Mouse (Mus musculus): ENCODE data around the gene Setd3. TPM values are rescaled to one million over a fixed set of nuclear protein-coding genes. Genes with fewer than 3 reads are reported as not detected.

Setd3 gene
- polyA plus RNA-seq, 1 experiment, result 16.3 TPM

DNA sequence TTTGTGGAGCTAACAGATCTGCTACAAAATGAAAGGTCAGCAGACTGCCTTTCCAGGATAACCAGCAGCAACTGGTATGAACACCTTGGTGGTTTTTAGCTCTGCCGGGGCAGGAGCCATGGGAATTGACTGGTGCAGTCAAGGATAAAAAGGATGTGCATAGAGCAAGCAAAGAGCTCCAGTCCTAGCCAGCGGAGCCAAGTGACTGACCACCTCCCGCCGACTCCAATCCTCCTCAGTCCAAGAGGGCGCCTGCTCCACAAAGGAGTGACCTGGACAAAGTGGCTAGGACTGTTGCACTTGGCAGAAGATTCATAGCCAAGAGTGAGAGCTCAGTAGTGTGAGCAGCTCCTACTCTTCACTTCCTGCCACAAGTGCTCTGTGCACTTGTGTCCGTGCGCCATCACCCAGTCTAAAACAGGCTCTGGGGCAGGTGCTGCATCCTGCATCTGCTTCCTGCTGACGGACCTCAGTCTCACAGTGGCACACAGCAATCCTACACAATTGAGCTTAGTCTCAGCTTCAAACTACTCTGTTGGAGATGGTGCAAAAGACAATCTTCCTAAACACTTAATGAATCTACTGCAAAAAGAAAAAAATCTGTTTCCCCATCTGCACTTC is 46.6 kb downstream of the Setd3 start:
- TF ChIP-seq GATA1 (IDR thresholded peaks at IDR 0.05; ENCODE audit: low read length), result no peak

DNA sequence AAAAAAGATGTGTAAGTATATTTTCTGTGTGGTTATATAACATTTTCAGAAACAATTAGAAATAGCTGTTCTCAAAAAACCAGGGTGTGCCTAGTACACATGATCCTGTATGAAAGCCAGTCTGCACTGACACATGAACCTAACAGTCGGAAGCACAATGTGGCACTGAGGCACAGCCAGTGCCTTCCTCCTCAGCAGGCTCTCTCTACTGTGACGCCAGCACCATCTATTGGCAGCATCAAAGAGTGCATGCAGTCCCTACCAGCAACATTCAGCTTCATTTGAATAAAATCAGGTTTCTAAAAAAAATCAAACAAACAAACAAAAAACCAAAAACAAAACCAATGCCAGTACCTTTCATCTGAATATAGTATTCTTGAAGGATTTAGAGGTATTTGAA is 57.8 kb downstream of the Setd3 start:
- TF ChIP-seq GATA1 (IDR thresholded peaks at IDR 0.05; ENCODE audit: low read length), result no peak

DNA sequence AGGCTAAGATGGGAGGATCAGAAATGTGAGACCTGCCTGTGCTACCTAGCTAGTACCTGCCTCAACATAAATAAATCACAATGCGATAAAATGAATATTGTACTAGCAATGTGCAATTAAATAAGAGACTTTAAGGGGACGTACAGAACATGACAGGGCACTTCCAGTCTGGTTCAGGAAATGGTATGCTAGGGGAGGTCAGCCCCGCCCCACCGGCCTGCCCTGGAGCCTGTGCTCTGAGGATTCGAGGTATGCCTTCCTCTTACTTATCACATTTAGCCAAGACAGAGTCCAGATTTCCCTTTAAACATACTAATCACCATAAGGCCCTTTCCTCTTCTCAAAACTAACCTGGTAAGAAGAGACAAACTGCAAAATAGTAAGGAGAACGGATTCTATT is 58.7 kb downstream of the Setd3 start:
- no peak for TF ChIP-seq GATA1 (IDR thresholded peaks at IDR 0.05; ENCODE audit: low read length)

DNA sequence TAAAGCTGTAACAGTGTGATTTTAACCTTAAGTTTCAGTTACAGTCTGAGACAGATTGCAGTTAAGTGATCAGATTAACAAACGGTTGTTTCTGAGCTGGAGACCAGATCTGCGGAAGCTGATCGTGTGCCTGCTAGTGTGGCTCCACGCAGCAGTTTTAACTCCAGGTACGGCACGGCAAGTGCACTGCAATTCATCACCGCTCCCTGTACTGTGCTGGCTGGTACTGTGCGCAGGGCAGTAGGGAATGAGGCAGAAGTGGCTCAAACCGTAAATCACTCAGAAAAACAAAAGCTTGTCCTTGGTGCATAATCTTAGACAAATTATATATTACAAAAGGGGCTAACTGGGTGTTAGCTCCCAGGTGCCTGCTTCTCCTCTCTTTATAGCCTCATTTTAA is 59.2 kb downstream of the Setd3 start:
- no peak for TF ChIP-seq GATA1 (IDR thresholded peaks at IDR 0.05; ENCODE audit: low read length)

DNA sequence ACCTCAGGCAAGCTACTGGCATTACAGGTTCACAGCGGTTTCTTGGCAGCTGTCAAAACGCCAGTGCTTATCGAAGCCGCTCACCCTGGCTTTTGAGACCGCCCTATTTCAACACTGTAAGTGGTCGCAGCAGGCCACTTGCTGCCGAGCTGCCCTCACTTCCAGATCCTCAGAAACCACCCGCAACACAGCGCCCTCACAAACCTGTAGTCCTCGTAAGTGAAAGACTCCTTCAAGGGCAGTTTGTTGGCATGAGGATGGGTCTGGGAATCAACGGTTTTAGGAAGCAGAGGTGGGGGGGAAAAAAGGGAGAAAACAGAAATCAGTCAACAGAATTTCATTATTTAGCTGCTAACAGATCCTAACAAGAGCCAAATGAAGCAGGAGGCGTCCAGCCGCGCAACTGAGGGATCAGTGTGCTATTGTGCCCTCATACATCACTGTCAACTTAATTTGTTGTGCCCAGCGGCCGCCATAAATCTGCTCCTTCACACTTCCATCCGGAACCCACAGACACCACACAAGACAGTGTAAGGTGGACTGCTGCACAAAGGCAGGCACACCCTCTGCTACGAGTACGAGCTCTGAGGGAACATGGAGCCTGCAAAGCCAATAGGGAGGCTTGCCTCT is 60.1 kb downstream of the Setd3 start:
- TF ChIP-seq GATA1 (IDR thresholded peaks at IDR 0.05; ENCODE audit: low read length), result no peak

DNA sequence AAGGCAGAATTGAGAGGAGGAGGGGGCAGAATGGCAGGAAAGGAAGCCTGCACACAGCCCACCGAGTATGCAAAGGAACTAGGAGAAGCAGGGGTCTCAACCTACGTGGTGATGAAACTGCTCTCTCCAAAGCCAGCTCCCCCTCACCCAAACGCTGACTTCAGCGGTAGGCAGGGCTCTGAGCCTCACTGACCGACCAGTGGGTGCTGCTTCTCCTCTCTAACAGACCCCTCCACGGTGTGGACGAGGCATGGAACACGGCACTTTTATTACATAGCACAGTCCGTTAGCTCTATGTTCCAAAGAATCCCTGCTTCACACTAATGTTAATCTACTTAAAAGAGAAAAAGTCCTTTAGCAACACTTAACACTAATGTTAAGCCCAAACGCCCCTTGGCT is 60.6 kb downstream of the Setd3 start:
- no peak for TF ChIP-seq GATA1 (IDR thresholded peaks at IDR 0.05; ENCODE audit: low read length)

DNA sequence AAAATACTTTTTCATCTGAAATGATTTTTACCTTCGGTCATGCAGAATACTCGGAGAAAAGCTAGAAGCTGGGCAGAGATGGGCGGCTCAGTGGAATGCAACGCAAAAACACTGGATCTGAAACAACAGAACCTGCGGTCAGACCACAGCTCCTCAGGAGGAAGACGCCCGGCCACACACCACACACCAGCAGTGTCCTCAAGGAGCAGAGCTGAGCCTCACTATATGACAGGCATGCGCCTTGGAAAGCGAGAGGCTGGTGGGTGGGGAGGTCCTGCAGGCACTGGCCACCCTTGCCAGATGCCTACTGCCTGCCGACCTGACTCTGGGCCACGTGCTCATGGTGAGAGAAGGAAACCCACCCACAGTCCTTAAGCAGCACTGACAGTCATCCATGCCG is 67.9 kb downstream of the Setd3 start:
- TF ChIP-seq GATA1 (IDR thresholded peaks at IDR 0.05; ENCODE audit: low read length), result no peak

DNA sequence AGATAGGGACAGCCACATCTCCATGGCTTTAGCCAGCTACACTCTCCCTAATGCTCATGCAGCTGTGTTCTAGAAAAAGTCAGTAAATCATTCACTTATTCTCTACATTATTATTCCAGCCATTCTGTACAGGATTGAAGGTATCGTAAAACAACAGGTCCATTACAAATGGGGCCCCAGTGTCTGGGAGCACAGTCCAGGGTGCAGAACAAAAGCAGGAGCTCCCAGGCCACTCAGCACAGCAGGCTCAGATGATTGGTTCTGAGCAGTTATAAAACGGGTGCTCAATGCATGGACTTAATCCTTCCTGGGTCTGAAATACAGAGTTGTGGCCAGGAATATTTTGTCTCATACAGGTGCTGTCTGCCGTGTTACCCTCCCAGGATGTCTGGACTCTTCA is 68.4 kb downstream of the Setd3 start:
- no peak for TF ChIP-seq GATA1 (IDR thresholded peaks at IDR 0.05; ENCODE audit: low read length)

DNA sequence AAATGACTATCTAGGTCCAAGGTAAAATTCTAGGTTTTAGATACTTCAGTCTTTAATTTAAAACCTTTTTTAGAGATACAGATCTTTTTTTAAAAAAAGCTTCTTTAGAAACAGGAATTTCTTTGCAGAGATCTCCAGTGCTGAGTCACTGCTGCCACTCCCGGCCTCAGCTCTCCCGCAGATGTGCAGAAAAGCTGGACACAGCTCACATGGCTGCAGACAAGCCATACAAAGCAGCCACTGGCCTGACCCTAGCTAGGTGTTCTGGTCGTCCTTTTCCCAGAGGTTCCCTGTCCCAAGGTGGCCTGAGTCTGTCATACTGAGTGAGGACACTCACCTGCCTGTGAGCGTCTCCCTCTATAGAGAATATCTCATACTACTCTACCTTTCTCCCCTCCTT is 69.4 kb downstream of the Setd3 start:
- TF ChIP-seq GATA1 (IDR thresholded peaks at IDR 0.05; ENCODE audit: low read length), result no peak

DNA sequence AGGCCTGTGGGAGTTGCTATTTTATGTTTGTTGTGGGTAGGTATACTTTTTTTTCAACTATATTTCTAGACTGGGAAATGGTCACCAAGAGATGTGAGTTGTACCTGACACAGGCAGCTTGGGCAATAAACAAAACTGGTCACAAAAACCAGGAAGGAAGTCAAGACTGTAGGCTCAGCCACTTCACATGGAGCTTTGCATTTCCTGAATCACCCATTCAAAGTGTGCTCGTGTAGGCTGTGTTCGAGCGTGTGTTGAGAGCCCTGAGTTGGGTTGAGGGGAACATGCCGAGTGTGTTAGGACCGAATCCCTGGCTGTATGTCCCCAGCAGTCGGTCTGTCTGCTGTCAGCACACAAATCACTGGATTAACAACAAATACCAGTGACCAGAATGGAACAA is 75.8 kb downstream of the Setd3 start:
- TF ChIP-seq GATA1 (IDR thresholded peaks at IDR 0.05; ENCODE audit: low read length), result no peak

DNA sequence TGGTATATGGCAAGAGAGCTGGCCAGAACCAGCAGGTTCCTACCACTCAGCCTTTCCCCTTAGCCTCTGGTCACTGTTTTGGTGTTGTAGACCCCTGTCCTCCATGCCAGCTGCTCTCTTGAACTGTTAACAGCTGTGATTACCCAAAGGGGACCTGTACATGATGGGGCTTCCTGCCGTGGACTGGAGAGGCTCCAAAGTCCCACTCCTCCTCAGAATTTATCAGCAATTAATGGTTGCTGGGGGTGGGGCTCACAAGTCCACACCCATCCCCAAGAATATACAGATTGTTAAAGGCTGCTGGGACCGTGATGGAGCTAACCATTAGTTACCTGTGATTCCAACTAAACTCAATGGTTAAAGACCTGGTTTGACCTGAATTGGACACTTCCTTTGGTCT is 77.0 kb downstream of the Setd3 start:
- no peak for TF ChIP-seq GATA1 (IDR thresholded peaks at IDR 0.05; ENCODE audit: low read length)

DNA sequence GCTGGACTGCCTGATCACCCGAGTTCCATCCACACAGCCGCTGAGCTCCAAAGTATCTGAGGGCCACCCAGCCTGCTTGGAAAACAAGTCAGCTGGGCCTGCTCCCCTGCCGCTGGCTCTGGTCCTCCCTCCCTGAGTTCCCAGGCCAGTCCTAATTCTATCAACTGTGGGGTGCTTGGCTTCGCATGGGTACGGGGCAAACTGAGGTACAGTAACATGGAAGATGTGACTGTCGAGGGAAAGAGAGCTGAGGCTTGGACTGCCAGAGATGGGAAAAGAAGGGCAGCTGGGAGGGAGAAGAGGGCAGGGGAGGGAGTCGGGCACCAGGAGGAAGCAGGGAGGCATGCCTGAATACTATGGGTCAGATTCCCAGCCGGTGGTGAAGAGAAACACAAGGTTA is 78.9 kb downstream of the Setd3 start:
- TF ChIP-seq GATA1 (IDR thresholded peaks at IDR 0.05; ENCODE audit: low read length), result no peak

DNA sequence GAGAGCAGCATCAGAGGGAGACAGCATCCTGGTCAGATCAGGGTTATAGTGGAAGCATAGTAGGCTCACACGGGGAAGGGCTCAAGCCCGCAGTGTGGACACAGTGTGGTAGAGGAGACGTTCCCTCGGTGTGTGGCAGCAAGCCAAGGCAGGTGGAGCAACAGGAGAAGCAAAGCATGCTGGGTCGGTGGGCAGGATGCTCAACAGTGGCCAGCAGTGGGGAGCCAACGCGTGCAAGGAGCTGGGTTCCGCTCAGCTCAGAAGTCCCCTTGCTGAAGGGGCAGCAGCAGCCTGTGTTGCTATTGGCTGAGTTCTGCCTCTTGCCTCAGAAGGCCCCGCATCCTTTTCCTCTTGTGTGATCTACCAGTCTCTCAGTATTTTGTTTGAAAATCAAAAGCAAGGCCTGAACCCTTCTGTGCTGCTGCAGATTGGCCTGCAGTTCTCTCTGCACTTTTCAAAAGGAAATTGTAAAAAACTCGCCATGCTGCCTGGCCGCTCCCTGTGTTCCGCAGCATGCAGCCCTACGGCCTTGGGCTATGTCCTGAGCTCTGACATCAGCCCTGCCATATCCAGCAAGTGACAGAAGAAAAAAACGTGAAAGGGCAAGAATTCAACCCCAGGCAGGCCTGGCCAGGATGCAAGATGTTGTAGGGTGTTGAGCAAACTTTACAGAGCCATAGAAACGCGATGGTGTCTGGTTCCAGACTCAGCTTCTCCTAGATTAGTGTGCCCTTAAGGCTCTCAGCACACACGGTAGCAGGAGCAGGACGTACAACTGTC is 80.7 kb downstream of the Setd3 start:
- no peak for TF ChIP-seq GATA1 (IDR thresholded peaks at IDR 0.05; ENCODE audit: low read length)

DNA sequence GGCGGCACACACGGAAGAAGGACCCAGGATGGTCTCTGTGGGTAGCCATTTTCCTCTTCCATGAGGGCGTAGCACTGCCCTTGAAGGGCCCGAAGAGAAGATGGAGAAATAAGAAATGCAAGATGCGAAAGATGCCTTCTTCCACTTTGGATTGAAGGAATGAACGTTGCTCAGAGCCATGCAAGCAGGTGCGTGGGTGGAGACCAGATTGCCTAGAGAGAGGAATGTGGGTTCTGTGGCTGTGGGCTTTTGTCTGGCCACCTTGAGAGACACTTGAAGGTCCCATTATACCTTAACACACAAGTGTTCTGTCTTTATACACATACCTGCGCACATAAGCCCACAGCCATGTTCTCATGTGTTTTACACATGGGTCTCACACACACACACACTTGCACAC is 81.5 kb downstream of the Setd3 start:
- no peak for TF ChIP-seq GATA1 (IDR thresholded peaks at IDR 0.05; ENCODE audit: low read length)

DNA sequence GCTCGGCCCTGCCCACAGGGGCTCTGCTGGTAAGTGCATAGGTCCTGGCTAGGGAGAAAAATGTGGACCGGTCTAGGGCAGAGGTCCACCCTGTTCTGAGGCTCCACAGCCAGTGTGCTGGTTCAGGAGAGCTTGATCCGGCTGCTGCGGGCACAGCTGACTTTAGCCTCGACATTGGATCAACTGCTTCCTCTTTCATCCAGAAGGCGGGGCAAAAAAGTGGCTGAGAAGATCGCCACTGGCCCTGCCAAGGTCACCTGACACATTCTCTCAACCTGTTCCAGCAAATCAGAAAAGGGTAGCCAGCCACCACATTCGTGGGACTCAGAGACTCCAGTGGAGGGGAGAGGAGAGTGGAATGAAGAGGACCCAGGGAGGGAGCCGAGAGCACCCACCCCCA is 90.9 kb downstream of the Setd3 start:
- TF ChIP-seq GATA1 (IDR thresholded peaks at IDR 0.05; ENCODE audit: low read length), result no peak

DNA sequence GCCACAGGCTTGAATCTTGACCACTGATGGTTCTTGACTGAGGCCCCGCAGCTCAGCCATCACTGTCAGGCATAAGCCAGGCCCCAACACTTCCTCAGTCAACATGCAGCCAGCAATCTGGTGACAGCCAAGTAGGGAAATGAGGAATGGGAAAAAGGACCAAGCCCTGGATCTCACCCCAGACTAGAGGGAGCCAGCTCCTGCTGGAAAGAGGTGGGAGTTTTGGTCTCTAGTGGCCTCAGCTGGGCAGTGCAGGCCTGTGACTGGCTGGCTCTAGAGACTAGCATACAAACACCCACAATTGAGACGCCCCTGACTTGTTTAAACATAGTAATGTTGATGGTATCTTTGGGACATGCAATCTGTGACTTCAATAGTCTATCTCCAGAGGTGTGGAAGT is 91.6 kb downstream of the Setd3 start:
- TF ChIP-seq GATA1 (IDR thresholded peaks at IDR 0.05; ENCODE audit: low read length), result no peak

Measured in G1E-ER4 (cell line).